Mouse (Mus musculus) heart, embryonic 12.5 days (tissue): Measurements from ENCODE around the gene Gmnn. TPM values are rescaled to one million over a fixed set of nuclear protein-coding genes. Genes with fewer than 3 reads are reported as not detected.

Experiments used
- ATAC-seq: fragments of 200-750 bp; cut with Nextera tagmentation; 2 replicates; pipeline ENCODE4 v1.8.0; 2017; ENCODE audit warnings: moderate TSS enrichment, moderate library complexity; ENCODE audit not compliant: insufficient number of reproducible peaks, low FRiP score
- H3K27ac ChIP-seq: fragments of 300-500 bp; sonication (generic); 2 replicates; pipeline ENCODE4 v1.5.1; 2016; ENCODE audit warnings: mild to moderate bottlenecking, moderate library complexity; ENCODE audit not compliant: poor library complexity, severe bottlenecking
- H3K27me3 ChIP-seq: fragments of 300-500 bp; sonication (generic); replicated peaks from 2 replicates; pipeline ENCODE4 v1.6.1; 2016; ENCODE audit warnings: mild to moderate bottlenecking, moderate library complexity
- H3K36me3 ChIP-seq: fragments of 300-500 bp; sonication (generic); 2 replicates; pipeline ENCODE4 v1.6.1; 2016; ENCODE audit warnings: mild to moderate bottlenecking, moderate library complexity
- H3K4me1 ChIP-seq: fragments of 300-500 bp; sonication (generic); replicated peaks from 2 replicates; pipeline ENCODE4 v1.6.1; 2016; ENCODE audit warnings: mild to moderate bottlenecking
- H3K4me2 ChIP-seq: fragments of 300-500 bp; sonication (generic); 2 replicates; pipeline ENCODE4 v1.6.1; 2016; ENCODE audit warnings: mild to moderate bottlenecking, moderate library complexity
- H3K4me3 ChIP-seq: fragments of 300-500 bp; sonication (generic); 2 replicates; pipeline ENCODE4 v1.5.1; 2016; ENCODE audit warnings: mild to moderate bottlenecking
- H3K9ac ChIP-seq: fragments of 300-500 bp; sonication (generic); 2 replicates; pipeline ENCODE4 v1.6.1; 2016; ENCODE audit warnings: mild to moderate bottlenecking, moderate library complexity
- H3K9me3 ChIP-seq: fragments of 300-500 bp; sonication (generic); replicated peaks from 2 replicates; pipeline ENCODE4 v1.6.1; 2016; ENCODE audit warnings: mild to moderate bottlenecking, moderate library complexity
- WGBS: fragments of 180-500 bp; shearing (Covaris S2); methylation state at CpG from one replicate; pipeline ENCODE4 v1.1.7; 2016; 5-methylcytosine and 5-hydroxymethylcytosine counted together
- polyA plus RNA-seq: library from polyadenylated mRNA; unstranded; fragments of >200 nt; fragmentation: Nextera tagmentation; extraction: Ambion mirVana; gene quantifications from 2 replicates; pipeline ENCODE4 v1.2.1, GENCODE M21; 2016

Gmnn gene
- polyA plus RNA-seq, 1 experiment from 2014 or later = 114 TPM

DNA sequence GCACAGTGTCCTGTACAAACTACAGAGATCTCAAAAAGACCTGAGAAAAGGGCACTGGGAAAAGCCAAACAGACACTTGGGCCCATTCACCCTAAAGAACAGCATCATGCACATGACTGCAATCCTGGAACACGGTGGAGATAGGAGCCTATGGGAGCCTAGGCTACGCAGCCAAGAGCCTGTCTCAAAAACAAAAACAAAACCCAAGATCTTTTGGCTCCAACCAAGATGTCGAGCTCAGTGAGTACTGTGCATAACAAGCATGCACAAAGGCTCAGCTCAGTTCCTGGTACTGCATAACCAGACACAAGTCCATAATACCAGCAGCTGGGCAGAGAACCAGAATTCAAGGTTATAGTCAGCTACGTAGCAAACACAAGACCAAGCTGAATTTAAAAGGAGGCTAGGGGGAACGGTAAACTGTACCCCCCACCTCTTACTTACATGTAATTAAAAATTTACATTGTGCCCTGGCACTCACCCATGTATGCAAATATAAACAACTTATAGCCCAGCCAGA lies 1.3 kb downstream of the Gmnn start:
- WGBS = 61% methylated on average over 5 of the region's 5 CpGs
- Histone ChIP-seq H3K27ac (peak overlapping the region; percentile 97), H3K9me3 (no peaks in the 10 kb centered on the region), H3K4me2 (peak overlapping the region; percentile 72), H3K4me1 (peaks cover 17% of the 10 kb centered on the region), H3K9ac (peak overlapping the region; percentile 89), H3K4me3 (peak overlapping the region; percentile 94), H3K36me3 (peaks cover 39% of the 10 kb centered on the region), H3K27me3 (no peaks in the 10 kb centered on the region)
- ATAC-seq = no peak

DNA sequence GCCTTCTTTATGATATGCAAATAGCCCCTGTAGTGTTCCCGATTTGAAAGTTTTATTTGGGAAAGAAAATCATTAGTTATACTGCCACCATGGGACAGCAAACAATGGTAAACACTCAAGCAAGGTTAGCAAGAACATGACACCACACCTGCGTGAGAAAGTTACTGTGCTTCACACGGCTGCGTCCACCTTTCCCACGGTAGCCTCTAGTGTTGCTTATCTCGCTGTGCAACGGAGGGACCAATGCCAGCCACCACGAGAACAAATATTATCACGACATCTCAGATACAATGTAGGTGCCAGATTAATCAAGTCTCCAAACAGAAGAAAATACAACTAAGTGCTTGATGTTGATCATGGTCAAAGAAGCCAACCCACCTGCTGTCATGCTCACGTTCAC lies 2.3 kb downstream of the Gmnn start:
- Histone ChIP-seq H3K36me3 (peaks cover 48% of the 10 kb centered on the region), H3K4me2 (no peak overlapping the region), H3K9ac (no peak overlapping the region), H3K4me1 (peaks cover 17% of the 10 kb centered on the region), H3K27me3 (no peaks in the 10 kb centered on the region), H3K27ac (no peak overlapping the region), H3K4me3 (no peak overlapping the region), H3K9me3 (no peaks in the 10 kb centered on the region)
- WGBS = 85% methylated on average over 10 of the region's 10 CpGs
- no peak for ATAC-seq

DNA sequence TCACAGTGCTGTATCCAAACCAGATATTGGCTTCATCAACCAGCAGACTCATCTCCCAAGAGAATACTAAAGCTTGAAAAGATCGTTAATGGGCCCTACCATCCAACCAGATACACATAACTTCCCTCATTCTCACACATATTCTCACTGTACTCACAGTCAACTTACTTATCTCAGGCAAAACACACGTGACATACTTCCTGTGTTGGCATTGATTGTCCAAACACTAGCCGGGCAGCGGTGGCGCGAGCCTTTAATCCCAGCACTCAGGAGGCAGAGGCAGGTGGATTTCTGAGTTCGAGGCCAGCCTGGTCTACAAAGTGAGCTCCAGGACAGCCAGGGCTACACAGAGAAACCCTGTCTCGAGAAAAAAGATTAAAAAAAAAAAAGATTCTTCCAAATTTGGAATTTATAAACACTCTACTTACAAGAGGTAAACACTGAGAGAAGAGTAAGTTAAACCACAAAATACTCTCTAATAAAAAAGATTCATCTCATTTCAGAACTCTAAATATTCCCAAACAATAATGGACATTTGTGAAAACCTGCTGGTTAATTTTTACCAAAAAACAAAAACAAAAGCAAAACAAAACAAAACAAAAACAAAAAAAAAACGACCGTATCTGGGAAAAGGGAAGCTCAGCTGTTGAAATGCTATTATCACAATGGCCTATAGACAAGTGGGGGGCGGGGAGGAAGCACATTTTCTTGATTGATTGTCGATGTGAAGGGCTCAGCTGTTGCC lies 3.7 kb downstream of the Gmnn start:
- 74% methylated on average over 12 of the region's 12 CpGs for WGBS

DNA sequence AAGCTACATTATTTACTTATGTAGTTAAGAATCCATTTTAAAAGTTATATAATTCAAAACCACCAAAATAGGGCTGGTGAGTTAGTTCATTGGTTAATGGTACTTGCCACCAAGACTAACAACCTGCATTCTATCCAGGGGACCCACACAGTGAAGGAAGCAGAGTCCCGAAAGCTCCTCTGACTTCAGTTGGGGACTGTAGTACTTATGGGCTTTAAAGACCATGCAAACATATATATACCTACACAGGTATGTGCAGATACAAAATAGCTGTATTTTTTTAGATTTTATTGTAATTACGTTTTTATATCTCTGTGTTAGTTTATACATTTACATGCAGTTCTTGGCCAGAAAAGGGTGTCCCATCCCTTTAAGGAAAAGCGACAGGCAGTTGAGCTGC lies 5.0 kb downstream of the Gmnn start:
- no peak for ATAC-seq

More for the DNA sequence above, 3.7 kb downstream of the Gmnn start:
- no peak overlapping the region for H3K4me2 ChIP-seq
- H3K4me1 ChIP-seq = peaks cover 17% of the 10 kb centered on the region
- H3K9me3 ChIP-seq = no peaks in the 10 kb centered on the region
- H3K4me3 ChIP-seq = no peak overlapping the region
- H3K27me3 ChIP-seq = no peaks in the 10 kb centered on the region
- no peak for ATAC-seq
- no peak overlapping the region for H3K27ac ChIP-seq
- H3K36me3 ChIP-seq = peaks cover 57% of the 10 kb centered on the region
- no peak overlapping the region for H3K9ac ChIP-seq

DNA sequence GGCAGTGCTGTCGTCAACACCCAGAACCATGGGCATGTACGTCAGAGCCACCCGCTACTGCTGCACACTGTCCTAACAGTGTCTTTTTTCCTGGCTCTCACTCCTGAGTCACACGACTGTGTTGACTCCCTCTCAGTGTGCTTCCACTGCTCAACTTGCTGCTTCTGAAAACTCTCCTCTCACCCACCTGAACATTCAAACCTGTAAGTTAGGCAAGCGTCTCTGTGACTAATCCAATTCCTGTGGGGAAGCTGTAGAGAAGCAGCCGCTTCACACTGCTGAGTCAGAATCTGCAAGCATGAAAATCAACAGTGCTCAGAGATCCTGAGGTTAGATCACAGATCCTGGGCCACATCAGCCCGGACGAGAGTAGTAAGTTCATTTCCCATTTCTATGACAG lies 10.3 kb downstream of the Gmnn start:
- Histone ChIP-seq H3K4me2 (no peak overlapping the region), H3K27ac (no peak overlapping the region), H3K4me1 (peaks cover 6% of the 10 kb centered on the region), H3K27me3 (no peaks in the 10 kb centered on the region), H3K4me3 (no peak overlapping the region), H3K9ac (no peak overlapping the region), H3K9me3 (no peaks in the 10 kb centered on the region), H3K36me3 (peaks cover 60% of the 10 kb centered on the region)
- 89% methylated on average over 8 of the region's 8 CpGs for WGBS
- no peak for ATAC-seq

More for the DNA sequence above, 5.0 kb downstream of the Gmnn start:
- H3K9ac ChIP-seq = no peak overlapping the region
- H3K4me1 ChIP-seq = peaks cover 11% of the 10 kb centered on the region
- no peak overlapping the region for H3K4me2 ChIP-seq
- 96% methylated on average over 3 of the region's 3 CpGs for WGBS
- no peaks in the 10 kb centered on the region for H3K9me3 ChIP-seq
- no peaks in the 10 kb centered on the region for H3K27me3 ChIP-seq
- no peak overlapping the region for H3K27ac ChIP-seq
- peaks cover 66% of the 10 kb centered on the region for H3K36me3 ChIP-seq
- H3K4me3 ChIP-seq = no peak overlapping the region

DNA sequence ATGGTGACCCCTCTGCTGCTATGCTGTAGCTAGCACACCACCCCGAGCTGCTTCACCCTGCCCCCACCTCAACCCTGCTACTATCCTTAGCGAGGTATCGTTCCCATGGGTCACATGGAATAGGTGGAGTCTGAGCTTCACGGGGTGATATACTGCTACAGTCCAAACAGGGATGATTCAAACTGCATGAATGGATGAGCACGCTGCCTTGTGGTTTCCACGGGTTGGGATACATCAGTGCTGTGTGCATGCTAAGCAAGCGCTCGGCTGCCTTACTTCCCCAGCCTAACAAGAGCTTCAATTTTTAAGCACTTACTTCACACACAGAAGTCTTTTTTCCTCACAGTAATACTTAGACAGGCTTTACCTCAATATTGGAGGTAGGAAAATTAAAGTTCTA lies 10.9 kb downstream of the Gmnn start:
- no peaks in the 10 kb centered on the region for H3K27me3 ChIP-seq
- WGBS = 91% methylated on average over 8 of the region's 8 CpGs
- no peak overlapping the region for H3K4me2 ChIP-seq
- peaks cover 6% of the 10 kb centered on the region for H3K4me1 ChIP-seq
- peaks cover 54% of the 10 kb centered on the region for H3K36me3 ChIP-seq
- H3K9me3 ChIP-seq = no peaks in the 10 kb centered on the region
- H3K27ac ChIP-seq = no peak overlapping the region
- no peak overlapping the region for H3K9ac ChIP-seq
- no peak for ATAC-seq
- no peak overlapping the region for H3K4me3 ChIP-seq

DNA sequence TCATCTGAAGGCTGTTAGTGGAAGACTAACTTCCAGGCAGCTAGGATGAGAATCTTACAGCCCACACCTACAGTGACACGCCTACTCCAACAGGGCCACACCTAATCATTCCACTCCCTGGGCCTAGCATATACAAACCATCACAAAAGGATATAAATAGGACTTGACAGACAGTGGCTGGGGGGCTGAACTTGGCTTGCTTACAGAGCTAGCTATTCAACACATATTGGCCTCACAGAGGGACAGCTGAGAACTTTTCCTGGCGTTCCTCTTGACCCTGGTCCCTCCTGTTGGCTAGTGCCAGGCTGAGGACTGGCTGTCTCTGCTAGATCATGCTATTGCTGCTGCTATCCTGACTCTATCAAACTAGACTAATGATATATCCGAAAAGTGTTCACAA lies 13.9 kb downstream of the Gmnn start:
- Histone ChIP-seq H3K9me3 (no peaks in the 10 kb centered on the region), H3K27ac (0 out of 2 replicates have a peak overlapping the region, but pooled peaks have one; percentile 29), H3K4me2 (no peak overlapping the region), H3K27me3 (no peaks in the 10 kb centered on the region), H3K36me3 (peaks cover 32% of the 10 kb centered on the region), H3K4me1 (peaks cover 8% of the 10 kb centered on the region), H3K4me3 (no peak overlapping the region), H3K9ac (no peak overlapping the region)
- 64% methylated on average over 3 of the region's 3 CpGs for WGBS
- no peak for ATAC-seq

DNA sequence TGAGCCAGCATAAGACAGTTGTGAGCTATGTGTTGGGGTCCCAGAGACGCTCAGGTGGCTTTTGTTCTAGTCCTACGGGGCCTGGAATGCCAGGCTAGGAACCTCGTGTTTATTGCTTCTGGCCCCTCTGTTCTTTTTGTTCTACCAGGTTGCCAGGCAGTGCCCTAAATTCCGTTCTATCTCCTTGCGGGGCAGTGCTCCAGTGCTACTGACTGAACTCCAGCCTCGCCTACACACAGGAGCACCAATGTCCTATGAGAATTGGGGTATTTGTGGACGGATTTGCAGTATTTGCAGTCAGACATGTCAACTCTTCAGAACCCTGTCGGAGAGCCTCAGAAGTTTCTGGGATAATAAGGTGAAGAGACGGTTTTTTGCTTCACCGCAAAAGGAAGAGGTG lies 20.7 kb downstream of the Gmnn start, which contains the start of gene Armh2:
TSS of gene Armh2 (plus strand) at position 205 of the 400 bp plus-strand sequence.
- no peaks in the 10 kb centered on the region for H3K36me3 ChIP-seq
- H3K4me3 ChIP-seq = no peak within 1 kb of the TSS
- no peak within 1 kb of the TSS for H3K4me2 ChIP-seq
- H3K27ac ChIP-seq = no peak within 1 kb of the TSS
- no peaks in the 10 kb centered on the region for H3K9me3 ChIP-seq
- WGBS = 88% methylated on average over 10 of the region's 10 CpGs
- peaks cover 4% of the 10 kb centered on the region for H3K4me1 ChIP-seq
- no peak for ATAC-seq
- no peak within 1 kb of the TSS for H3K9ac ChIP-seq
- H3K27me3 ChIP-seq = no peaks in the 10 kb centered on the region

DNA sequence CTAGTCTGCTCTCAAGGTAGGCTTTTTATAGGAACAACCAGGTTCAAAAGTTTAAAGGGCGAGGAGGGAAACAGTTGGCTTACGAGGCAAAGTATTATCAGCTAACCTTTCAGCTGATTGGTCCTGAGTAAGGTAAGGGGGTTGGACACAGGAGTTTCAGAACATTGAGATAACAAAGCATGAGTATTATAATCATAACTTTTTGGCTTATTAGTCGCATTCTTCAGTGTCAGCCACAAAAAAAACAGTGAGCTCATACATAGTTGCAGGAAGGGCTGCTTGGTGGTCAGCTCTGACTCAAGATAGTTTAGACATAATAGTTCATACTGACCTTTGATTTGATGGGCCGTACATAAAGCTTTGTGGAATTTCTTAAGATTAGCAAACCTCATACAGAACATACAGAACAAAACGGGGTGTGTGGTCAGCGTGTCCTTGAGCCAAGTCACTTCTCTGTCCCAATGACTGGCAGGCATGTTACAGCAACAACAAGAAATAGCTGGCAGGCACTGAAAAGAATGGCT lies 26.1 kb downstream of the Gmnn start:
- no peak overlapping the region for H3K4me3 ChIP-seq
- no peak overlapping the region for H3K9ac ChIP-seq
- H3K9me3 ChIP-seq = no peaks in the 10 kb centered on the region
- H3K4me2 ChIP-seq = no peak overlapping the region
- peaks cover 9% of the 10 kb centered on the region for H3K4me1 ChIP-seq
- 63% methylated on average over 6 of the region's 6 CpGs for WGBS
- no peak overlapping the region for H3K27ac ChIP-seq
- H3K27me3 ChIP-seq = no peaks in the 10 kb centered on the region
- ATAC-seq = no peak
- H3K36me3 ChIP-seq = no peaks in the 10 kb centered on the region; the same call in 1 of the 2 replicates

DNA sequence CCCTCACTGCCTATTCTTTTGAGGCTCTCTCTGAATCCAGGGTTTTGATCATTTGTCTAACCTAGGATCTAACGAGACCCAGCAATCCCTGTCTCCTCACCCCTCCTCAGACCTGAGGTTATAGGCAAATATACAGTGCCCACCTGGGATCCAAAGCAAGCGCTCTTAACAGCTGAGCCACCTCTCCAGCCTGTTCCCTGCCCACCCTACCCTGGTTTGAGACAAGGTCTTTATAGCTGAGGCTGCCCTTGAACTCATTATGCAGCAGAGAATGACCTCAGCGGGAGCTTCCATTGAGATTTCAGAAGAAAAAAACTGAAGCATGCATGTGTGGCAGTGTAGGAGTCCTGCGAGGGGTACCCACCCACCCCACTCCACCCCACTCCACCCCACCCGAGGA lies 27.2 kb downstream of the Gmnn start:
- H3K9me3 ChIP-seq = no peaks in the 10 kb centered on the region
- no peak for ATAC-seq
- H3K4me1 ChIP-seq = peaks cover 9% of the 10 kb centered on the region
- H3K36me3 ChIP-seq = peaks cover 4% of the 10 kb centered on the region; the same call in 1 of the 2 replicates
- H3K27ac ChIP-seq = no peak overlapping the region
- no peak overlapping the region for H3K9ac ChIP-seq
- H3K27me3 ChIP-seq = no peaks in the 10 kb centered on the region
- H3K4me2 ChIP-seq = no peak overlapping the region
- 82% methylated on average over 5 of the region's 5 CpGs for WGBS
- no peak overlapping the region for H3K4me3 ChIP-seq

DNA sequence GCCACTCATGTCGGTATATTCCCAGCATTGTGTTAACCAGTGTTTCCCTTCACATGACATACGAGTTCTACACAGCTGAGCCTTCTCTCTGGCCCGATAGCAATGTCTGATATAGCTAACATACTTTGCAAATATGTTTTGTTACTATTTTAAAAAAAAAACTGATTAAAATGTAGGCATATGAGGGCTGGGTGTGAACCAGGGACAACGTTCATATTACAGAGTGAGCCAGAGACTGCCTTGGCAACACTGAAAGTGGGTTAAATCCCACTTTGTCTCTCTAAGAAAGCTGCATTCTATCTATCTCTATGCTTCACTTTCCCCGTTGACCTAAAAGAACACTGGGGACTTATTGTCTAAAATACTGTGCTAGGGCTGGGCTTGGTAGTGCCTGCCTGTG lies 32.6 kb downstream of the Gmnn start:
- Histone ChIP-seq H3K4me1 (no peaks in the 10 kb centered on the region), H3K36me3 (peaks cover 22% of the 10 kb centered on the region; the same call in 1 of the 2 replicates), H3K4me2 (no peak overlapping the region), H3K27me3 (no peaks in the 10 kb centered on the region), H3K9me3 (no peaks in the 10 kb centered on the region), H3K4me3 (no peak overlapping the region), H3K9ac (no peak overlapping the region), H3K27ac (no peak overlapping the region)
- ATAC-seq = no peak
- 82% methylated on average over 5 of the region's 5 CpGs for WGBS
